Mouse (Mus musculus): ENCODE data around the gene Ppm1h.

The Ppm1h gene

DNA sequence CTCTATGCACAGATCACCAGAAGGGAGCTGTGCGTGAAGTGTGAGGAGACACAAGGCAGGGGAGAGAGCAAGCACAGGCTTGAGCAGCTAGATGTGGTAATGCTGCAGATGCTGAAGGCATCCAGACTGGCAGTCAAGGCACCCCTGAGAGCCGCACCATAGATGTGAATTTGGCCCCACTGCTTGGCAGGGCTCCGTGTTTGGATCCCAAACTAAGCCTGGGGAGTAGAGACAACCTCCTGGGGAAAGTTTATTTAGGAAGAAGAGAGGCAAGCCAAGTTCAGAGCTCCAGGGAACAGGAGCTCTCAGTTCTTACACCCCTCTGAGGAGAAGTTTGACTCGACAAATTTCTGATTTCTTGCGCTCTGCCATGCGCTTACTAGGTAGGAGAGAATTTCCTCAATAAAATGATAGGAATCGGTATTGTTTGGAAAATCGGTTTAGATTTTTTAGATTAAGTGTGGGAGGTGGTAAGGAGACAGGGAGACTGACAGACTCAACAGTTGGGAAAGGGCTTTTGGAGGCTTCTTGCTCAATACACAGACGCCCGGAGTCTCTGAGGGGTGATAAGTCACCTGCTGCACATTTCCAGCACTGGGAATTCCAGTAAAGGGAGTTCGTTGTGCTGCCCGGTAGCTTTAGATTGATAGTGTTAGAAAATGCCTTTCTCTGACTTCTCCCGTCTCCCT lies 89.8 kb downstream of the Ppm1h start:
- DNase-seq (ENCODE audit: low read depth, low spot score): no peak

DNA sequence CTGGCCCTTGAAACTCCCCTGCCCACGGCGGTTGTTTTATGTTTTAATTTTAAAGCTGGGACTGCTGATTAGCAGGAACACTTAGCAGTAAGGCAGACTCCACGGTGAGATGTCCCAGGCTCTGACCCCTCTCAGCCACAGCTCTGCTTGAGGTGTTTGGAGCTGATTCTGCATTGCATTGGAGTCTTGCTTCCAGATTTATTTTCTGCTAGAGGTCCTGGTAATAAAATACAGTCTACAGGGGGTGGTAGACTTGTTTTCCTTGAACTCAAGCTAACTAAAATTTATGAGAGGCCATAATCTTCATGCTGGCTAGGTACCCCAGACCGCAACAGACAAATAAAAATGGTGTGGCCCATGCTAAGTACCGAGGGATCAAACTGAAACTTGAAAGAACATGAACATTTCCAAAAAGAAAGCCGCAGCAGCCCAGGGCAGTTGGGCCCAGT lies 90.4 kb downstream of the Ppm1h start:
- no peak for DNase-seq (ENCODE audit: low read depth, low spot score)

DNA sequence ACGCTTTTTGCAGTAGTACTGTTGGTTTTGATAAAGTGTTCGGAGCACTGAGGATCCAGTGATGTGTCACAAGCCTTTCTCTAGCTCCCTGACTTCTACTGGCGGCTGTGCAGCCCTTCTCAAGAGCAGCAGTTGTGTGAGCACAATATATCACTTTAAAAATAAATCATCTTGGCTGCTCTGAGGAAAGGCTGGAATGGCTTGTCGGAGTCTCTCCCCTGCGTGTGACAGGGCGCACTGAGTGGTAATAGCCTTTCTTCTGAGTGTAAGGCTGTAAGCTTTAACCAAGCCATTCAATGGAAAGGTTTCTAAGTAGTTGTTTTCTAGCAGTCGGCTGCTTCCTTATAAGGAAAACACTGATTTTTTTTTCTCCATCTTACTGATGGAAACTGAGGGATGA lies 91.8 kb downstream of the Ppm1h start:
- no peak for DNase-seq (ENCODE audit: low read depth, low spot score)

DNA sequence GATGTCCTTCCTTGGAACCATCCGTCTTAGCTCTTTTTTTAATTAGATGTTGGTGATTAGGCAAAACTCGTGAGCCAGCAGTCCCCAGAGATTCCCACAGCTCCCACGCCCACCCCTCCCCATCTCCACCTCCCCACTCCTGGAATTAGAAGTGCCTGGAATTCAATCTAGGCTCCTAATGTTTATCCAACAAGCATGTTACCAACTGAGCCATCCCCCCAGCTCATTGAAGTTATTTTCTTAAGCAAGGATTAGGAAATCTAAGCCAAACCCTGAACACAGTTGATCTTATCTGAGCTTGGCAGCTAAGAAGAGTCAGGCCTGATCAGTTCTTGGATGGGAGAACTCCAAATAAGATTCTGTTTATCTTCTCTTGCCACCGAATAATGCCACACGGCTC lies 92.4 kb downstream of the Ppm1h start:
- DNase-seq (ENCODE audit: low read depth, low spot score): no peak

DNA sequence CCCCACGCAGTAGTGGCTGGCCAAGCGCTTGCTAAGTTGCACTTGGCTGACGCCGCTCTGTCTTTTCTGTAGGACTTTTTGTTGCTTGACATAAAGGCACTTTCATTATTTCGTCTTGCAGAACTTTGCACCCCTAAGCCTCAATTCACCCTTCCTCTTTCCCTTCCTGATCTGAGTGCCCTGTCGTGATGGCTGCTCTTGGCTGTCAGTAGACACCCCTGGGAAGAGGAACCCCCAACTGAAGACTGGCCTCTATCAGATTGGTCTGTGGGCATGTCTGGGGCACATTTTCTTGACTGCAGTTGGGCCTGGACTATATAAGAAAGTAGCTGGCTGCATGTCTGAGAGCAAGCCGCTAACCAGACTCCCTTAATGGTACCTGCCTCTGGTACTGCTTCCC lies 95.6 kb downstream of the Ppm1h start:
- DNase-seq (ENCODE audit: low read depth, low spot score): no peak

DNA sequence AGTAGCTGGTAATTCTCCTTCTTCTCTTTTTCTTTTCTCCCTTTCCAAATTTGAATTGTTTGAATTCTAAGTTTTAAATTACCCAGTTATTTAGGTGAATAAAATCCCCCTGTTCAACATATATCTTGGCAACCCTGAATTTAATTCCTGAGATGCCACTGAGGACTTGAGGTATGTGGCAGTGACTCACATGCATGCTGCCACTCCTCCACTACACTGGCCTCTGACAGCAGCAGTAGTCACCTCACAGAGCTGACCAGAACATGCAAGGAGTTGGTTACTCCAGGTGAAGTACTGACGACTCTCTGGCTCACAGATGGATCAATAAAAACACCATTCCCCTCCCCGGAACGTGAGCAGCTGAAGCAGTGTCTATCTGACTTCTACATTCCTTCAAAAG lies 98.9 kb downstream of the Ppm1h start:
- no peak for DNase-seq (ENCODE audit: low read depth, low spot score)

DNA sequence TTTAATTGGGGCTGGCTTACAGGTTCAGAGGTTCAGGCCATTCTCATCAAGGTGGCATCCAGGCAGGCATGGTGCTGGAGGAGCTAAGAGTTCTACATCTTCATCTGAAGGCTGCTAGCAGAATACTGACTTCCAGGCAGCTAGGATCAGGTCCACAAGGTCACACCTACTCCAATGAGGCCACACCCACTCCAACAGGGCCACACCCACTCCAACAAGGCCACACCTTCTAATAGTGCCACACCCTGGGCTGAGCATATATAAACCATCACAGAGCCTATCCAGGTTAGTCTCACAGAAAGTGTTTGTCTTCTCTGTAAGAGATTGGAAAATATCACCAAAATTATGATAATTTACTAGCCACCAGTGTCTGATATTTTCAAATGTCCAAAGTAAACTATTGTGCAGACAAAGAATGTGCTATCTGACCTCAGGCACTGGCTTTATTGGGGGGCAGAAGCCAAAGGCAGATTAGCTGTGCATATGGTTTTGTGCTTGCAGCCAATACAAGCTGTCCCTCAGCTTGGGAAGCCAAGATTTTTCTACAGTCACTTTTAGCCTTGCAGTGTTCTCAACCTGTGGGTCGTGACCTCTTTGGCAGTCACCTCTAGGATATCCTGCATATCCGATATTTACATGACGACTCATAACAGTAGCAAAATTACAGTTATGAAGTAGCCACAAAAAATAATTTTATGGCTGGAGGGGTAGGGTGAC lies 99.5 kb downstream of the Ppm1h start:
- no peak for DNase-seq (ENCODE audit: low read depth, low spot score)

DNA sequence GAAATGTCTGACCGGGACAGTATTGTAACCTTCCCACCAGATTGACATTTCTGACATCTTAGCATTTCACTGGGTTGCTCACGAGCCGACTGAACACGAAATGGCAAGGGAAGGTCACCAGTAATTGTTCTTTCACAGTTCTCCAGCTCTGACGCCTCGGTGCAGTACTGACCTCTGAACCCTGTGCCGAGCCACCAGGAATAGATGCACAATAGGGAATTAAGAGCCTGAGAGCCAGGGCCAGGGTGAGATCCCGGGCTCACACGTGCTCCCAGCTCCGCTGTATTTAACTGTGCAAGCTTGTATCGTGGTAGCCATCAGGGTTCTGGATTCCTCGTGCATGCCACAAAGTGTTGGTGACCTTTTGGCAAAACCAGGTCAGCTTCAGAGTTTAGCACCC lies 100.8 kb downstream of the Ppm1h start:
- DNase-seq (ENCODE audit: low read depth, low spot score): no peak

DNA sequence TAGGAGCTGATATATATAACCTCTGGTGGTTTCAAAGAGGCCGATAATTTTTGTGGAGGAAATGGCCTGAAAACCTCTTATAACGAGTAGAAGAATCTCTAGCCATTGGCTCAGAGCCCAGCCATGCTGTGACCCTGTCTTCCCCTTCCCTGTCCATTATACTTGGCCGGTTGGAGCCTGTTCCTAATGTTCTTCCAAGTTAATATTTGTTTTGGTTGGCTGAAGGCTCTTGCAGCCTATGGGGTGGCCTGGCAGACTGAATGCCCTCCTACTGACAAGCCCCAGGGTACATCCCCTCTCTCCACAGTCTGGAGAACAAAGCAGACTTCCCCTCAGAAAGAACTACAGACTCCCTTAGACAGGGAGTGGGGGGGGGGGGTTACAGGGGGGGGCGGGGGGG lies 104.2 kb downstream of the Ppm1h start:
- DNase-seq (ENCODE audit: low read depth, low spot score): no peak

DNA sequence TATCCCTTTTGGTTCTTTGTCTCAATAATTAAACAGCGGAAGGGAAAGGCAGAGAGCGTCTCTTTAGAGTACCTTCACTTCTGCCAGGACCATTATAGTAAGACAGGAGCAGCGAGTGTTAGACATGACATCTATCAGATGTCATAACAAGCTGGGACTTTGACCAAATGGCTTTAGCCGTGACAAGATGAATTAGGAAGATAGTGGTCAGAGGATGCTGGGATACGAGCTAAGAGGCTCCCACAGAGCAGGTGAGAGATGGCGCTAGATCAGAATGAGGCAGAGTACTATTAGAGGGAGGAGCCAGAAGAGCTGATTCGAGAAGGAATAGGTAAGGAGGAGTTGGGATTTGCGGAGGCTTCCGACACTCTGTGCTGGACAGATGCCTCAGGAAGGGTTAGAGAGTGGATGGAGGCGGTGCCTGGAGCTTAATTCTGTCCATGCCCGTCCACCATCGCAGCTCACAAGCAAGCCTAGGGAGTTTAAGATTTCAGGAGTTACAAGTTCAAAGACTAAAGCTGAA lies 111.1 kb downstream of the Ppm1h start:
- no peak for DNase-seq (ENCODE audit: low read depth, low spot score)

DNA sequence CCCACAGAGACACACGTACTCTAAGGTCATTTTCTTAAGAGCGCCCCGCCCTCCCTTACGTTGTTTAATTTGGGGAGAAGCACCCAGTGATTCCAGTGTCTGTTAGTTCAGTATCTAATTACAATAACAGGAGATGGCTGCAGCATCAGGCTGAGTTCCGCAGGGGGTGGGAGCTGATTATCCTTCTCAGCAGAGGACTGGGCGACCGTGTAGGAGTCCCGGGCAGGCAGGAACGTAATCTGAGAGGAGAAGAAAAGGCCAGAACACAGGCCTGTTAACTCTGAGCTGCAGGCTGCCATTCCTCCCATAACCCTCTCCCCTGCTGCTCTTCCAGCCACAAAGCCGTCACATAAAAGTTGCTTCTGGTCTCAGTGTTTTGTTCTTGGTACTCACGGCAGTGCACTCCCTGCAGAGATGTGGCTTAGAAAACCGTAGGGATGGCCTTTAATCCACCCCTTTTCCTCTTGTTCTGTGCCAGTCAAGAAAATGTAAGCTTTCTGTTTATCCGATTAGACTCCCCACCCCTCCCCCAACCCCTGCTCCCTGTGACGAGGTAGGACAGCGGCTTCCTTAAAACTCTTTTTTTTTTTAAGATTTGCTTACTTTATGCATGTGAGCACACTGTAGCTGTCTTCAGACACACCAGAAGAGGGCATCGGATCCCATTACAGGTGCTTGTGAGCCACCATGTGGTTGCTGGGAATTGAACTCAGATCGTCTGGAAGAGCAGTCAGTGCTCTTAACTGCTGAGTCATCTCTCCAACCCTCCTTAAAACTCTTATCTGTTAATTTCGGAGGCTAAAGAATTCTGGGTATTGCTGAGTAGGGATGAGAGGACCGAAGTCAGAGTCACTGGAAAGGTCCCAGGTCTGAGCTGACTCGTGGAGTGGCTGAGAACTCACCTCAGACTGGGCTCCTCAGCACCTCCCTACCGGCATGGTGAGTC lies 113.7 kb downstream of the Ppm1h start:
- no peak for DNase-seq (ENCODE audit: low read depth, low spot score)

DNA sequence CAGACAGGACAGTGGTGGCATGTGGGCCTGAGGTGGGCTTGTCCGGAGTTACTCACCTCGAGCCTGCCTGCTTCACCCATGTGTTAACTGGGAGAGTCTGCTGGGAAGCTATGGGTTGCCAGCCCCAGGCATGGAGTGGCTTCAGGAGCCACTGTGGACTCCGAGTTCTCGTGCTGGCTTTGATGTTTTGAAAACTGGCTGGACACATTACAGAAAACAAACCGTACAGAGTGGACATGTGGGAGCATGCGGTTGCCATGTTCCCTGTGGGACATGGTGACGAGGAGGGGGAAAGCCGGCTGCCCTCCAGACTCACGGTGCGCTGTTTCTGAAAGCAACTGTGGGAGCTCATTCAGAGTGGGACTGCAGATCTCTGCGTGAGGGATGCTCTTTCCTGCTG lies 114.6 kb downstream of the Ppm1h start:
- no peak for DNase-seq (ENCODE audit: low read depth, low spot score)

DNA sequence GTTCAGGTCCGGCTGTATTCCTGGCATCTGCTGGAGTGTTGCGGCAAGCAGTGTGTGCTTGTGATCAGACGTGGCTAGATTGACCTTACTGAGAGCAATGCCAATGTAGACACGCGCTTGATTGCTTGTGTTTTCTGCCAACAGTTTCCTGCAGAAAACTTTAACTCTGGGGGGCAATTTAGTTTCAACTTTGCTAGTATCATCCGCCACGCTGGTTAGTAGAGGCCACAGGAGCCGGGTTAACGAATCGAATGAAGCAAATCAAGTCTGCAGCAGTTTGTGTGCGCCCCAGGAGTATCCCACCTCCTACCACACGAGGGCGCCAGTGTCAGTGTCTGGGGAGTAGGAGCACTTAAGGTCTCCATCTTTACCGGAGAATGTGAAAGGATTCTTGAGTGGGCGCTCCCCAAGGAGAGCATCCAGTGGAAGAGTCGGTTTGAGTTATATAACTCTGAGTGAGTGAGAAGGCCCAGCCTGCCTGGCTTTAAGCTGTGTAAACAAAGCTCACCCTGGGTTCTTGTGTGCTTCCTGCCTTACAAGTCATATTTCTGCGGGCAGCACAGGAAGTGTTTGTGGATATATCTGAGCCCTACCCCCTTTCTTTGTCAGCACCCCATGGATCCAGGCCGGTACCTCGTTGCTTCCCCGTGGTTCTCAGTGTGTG lies 115.8 kb downstream of the Ppm1h start:
- peak; percentile 54 for DNase-seq (ENCODE audit: low read depth, low spot score)

DNA sequence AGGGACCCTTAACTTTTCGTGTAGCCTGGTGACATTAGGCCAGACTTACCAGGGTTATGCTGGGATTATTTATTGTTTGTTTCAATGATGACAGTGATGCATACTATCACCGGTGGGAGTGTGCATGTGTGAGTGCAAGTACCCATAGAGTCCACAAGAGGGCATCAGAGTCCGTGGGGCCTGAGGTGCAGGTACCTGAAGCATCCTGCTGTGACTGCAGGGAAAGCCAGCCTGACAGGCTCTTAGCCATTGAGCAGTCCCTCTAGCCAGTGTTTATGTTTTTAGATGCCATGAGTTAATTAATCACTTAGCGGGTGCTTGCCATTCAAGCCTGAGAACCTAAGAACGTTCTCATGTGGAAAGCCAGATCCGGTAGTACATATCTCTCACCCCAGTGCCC lies 119.4 kb downstream of the Ppm1h start:
- DNase-seq (ENCODE audit: low read depth, low spot score): no peak

DNA sequence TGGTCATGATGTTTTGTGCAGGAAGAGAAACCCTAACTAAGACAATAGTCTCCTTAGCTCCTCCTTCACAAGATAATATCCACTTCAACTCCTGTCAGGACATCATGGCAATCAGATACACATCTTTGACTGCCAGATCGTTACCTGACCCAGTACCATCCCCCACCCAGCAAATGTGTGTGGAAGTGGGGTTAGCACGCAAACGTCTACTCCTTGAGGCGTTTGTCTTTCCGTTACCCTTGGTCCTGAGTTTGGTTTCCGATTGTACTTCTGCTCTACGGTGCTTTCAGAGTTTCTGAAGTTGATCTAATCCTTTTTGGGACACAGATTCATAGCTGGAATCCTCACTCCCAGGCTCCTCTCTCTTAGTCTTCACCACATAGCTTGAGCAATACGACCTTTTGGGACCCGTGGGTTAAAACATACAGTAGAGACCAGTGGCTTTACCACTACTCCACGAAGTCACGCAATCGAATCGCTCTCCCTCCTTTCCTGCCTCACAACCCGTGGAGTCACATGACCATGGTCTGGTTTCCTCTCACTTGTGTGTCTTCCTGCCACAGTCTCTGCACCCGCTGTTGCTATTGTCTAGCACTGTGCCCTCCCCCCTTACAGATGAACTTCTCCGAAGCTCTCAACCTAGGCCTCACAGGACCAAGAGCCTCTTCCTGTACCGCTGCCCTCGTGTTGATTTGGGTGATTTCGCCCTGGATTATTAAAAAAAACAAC lies 121.6 kb downstream of the Ppm1h start:
- no peak for DNase-seq (ENCODE audit: low read depth, low spot score)

DNA sequence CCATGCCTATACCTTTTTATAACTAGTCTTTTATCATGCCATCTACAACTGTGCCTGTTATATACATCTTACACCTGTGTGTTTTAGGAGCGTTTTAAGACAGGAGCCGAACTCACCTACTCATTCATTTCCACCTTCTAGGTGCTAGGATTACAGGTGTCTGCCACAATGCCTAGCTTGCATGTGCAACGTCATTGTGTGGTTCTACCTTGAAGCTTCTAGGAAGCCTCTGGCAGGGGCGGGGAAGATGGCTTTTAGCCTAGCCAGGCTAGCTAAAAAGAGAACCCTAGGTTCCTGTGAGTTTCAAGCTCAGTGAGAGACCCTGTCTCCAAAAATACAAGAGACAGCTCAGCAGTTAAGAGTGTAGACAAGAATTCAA lies 122.2 kb downstream of the Ppm1h start:
- DNase-seq (ENCODE audit: low read depth, low spot score): no peak

DNA sequence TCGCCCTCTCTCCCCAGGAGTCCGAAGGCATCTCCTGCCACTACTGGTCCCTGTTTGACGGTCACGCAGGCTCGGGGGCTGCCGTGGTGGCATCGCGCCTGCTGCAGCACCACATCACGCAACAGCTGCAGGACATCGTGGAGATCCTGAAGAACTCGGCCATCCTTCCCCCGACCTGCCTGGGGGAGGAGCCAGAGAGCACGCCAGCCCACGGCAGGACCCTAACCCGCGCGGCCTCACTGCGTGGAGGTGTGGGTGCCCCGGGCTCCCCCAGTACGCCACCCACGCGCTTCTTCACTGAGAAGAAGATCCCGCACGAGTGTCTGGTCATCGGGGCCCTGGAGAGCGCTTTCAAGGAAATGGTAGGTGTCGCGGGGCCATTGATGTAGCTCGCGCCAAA lies 123.7 kb downstream of the Ppm1h start:
- DNase-seq (ENCODE audit: low read depth, low spot score): no peak

DNA sequence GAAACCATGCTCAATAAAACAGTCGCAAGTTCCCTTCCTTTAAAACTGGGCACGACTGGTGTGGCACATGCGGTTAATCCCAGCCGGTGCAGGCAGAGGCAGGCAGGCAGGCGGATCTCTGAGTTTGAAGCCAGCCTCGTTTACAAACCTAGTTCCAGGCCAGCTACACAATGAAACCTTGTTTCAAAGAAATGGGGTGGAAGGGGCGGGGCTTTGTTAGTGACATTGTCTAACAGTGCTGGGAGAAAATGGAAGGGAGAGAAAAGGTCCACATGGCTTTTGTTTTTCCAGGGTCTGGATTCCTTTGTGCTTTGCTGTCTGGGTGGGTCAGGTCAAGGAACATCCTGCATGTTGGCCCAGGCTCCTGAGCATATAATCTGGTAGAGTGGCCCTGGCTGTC lies 124.3 kb downstream of the Ppm1h start:
- DNase-seq (ENCODE audit: low read depth, low spot score): no peak

DNA sequence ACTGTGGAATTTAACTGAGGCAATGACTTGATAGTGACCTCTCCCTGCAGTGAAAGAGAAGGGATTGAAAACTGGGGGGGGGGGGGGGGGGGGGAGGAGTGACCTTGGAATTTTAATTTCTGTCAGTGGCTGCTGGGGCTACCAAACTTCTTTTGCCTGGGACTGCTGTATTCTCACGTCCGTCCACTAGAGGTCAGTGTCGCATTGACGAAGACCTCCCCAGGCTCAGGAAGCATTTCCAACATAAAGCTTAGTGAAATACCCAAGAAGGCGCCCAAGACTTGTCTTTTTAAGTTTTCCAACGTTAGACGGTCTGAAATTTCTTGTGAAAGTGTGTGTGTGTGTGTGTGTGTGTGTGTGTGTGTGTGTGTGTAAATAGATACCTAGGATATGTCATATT lies 125.3 kb downstream of the Ppm1h start:
- DNase-seq (ENCODE audit: low read depth, low spot score): peak; percentile 57

DNA sequence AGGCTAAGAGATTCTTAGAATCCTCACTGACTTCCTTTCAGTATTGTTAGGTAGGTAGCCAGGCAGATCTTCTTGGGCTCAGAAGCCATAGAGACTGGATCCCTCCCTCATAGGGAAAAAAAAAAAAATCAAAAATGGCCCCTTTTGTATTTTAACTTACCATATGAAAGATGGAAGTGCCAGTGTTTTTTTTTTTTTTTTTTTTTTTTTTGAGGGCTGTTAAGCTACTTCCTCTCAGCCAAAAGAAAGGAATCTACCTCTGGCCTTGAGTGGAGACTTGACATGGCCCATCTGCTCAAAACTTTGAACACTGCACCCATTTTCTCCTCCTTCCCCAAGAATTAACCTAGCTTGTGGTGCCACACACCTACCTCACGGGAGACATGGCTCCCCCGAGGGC lies 127.3 kb downstream of the Ppm1h start:
- DNase-seq (ENCODE audit: low read depth, low spot score): no peak

All from retina, adult 2 months (tissue).